Mouse (Mus musculus): ENCODE measurements at regions not wholly inside any gene's neighbourhood (a gene's known extent, or its start where the extent isn't known, plus 50 kb on each side); places are given as distances from the start of the nearest gene placed in this dataset.
A peak's percentile ranks its signal among the peaks of the same experiment; 100 is the strongest.

GRCm38 (mm10) chr14:78372102-78372501 is 64.3 kb upstream of the Tnfsf11 start:
- no peak overlapping the region for H3K4me3 ChIP-seq (ENCODE audit: low read depth, low read length)
- H3K27ac ChIP-seq (ENCODE audit: low read depth), result no peak overlapping the region
- no peak for TF ChIP-seq EP300 (IDR thresholded peaks at IDR 0.05; ENCODE audit: low read depth)
- no peak for TF ChIP-seq CTCF (IDR thresholded peaks at IDR 0.05; ENCODE audit: low read depth)
- no peaks in the 10 kb centered on the region for H3K9me3 ChIP-seq (replicated peaks; ENCODE audit: control insufficient read depth, low read length)
- no peak overlapping the region for H3K9ac ChIP-seq (replicated peaks; ENCODE audit: low read depth, low read length)
- DNase-seq (ENCODE audit: low spot score) (no peak), ATAC-seq (ENCODE audit: insufficient read depth, low read depth) (no peak)
- peaks cover 6% of the 10 kb centered on the region for H3K4me1 ChIP-seq (ENCODE audit: control insufficient read depth, insufficient read depth)
- no peaks in the 10 kb centered on the region for H3K27me3 ChIP-seq (ENCODE audit: control insufficient read depth, insufficient read depth, low read length)
- 80% methylated on average over 1 of the region's 1 CpGs for whole genome bisulfite sequencing
- no peaks in the 10 kb centered on the region for H3K36me3 ChIP-seq (replicated peaks; ENCODE audit: control insufficient read depth, insufficient read depth, low read length)
- no peak overlapping the region for H3K4me2 ChIP-seq (ENCODE audit: low read depth, low read length)

DNA sequence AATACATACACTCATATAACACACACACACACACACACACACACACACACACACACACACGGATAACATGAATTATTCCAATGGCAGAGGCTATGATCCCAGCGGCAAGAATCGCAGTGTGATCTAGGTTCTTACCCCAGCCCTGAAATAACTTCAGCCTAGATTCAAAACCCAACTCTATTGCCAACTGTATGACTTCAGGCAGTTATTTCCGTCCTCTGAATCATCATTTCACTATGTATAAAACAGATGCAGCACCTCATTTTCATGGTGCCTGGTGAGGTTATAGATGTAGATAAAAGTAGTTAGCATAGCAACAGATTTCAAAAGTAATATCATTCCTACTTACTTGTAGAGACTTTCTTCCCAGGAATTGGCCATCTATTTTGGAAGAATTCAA is 61.0 kb upstream of the Tnfsf11 start:
- WGBS, result 34% methylated on average over 4 of the region's 4 CpGs
- Histone ChIP-seq H3K27ac (ENCODE audit: low read depth) (peak overlapping the region; percentile 36; the same call in 1 of the 2 replicates), H3K36me3 (replicated peaks; ENCODE audit: control insufficient read depth, insufficient read depth, low read length) (no peaks in the 10 kb centered on the region), H3K9me3 (replicated peaks; ENCODE audit: control insufficient read depth, low read length) (no peaks in the 10 kb centered on the region), H3K27me3 (ENCODE audit: control insufficient read depth, insufficient read depth, low read length) (no peaks in the 10 kb centered on the region), H3K4me3 (ENCODE audit: low read depth, low read length) (no peak overlapping the region), H3K4me2 (ENCODE audit: low read depth, low read length) (no peak overlapping the region), H3K9ac (replicated peaks; ENCODE audit: low read depth, low read length) (no peak overlapping the region), H3K4me1 (ENCODE audit: control insufficient read depth, insufficient read depth) (peaks cover 6% of the 10 kb centered on the region)
- ATAC-seq (ENCODE audit: insufficient read depth, low read depth) (peak; percentile 70; the same call in 1 of the 2 replicates), DNase-seq (ENCODE audit: low spot score) (peak; percentile 63)
- no peak for TF ChIP-seq EP300 (IDR thresholded peaks at IDR 0.05; ENCODE audit: low read depth)
- TF ChIP-seq CTCF (IDR thresholded peaks at IDR 0.05; ENCODE audit: low read depth), result no peak

DNA sequence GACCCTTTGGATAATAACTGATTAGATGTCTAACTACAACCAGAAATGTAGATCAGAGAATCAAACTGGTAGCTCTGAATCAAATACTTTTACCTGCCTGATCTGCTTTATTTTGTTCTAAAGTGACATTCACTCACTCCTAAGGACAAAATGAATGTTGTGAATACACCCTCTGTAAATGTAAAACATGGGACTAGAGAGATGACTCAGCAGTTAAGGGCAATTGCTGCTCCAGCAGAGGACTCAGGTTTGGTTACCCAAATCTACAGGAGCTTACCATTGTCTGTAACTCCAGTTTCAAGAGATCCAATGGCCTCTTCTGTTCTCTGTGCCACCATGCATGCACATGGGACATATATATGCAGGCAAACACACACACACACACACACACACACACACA is 57.0 kb upstream of the Tnfsf11 start:
- DNase-seq (ENCODE audit: low spot score), result no peak

GRCm38 (mm10) chr14:78363123-78363522 is 55.3 kb upstream of the Tnfsf11 start:
- Histone ChIP-seq H3K9me3 (replicated peaks; ENCODE audit: control insufficient read depth, low read length) (no peaks in the 10 kb centered on the region), H3K4me2 (ENCODE audit: low read depth, low read length) (no peak overlapping the region), H3K36me3 (replicated peaks; ENCODE audit: control insufficient read depth, insufficient read depth, low read length) (no peaks in the 10 kb centered on the region), H3K27ac (ENCODE audit: low read depth) (no peak overlapping the region), H3K27me3 (ENCODE audit: control insufficient read depth, insufficient read depth, low read length) (no peaks in the 10 kb centered on the region), H3K4me1 (ENCODE audit: control insufficient read depth, insufficient read depth) (no peaks in the 10 kb centered on the region; the same call in 1 of the 2 replicates), H3K9ac (replicated peaks; ENCODE audit: low read depth, low read length) (no peak overlapping the region), H3K4me3 (ENCODE audit: low read depth, low read length) (no peak overlapping the region)
- WGBS, result 51% methylated on average over 5 of the region's 5 CpGs
- TF ChIP-seq EP300 (IDR thresholded peaks at IDR 0.05; ENCODE audit: low read depth), result no peak
- ATAC-seq (ENCODE audit: insufficient read depth, low read depth) (no peak), DNase-seq (ENCODE audit: low spot score) (no peak)

More for the DNA sequence above, 57.0 kb upstream of the Tnfsf11 start:
- no peak for TF ChIP-seq CTCF (IDR thresholded peaks at IDR 0.05; ENCODE audit: low read depth)
- no peak for TF ChIP-seq EP300 (IDR thresholded peaks at IDR 0.05; ENCODE audit: low read depth)
- H3K36me3 ChIP-seq (replicated peaks; ENCODE audit: control insufficient read depth, insufficient read depth, low read length), result no peaks in the 10 kb centered on the region
- ATAC-seq (ENCODE audit: insufficient read depth, low read depth), result no peak
- no peak overlapping the region for H3K9ac ChIP-seq (replicated peaks; ENCODE audit: low read depth, low read length)
- H3K27me3 ChIP-seq (ENCODE audit: control insufficient read depth, insufficient read depth, low read length), result no peaks in the 10 kb centered on the region
- no peak overlapping the region for H3K4me2 ChIP-seq (ENCODE audit: low read depth, low read length)
- H3K4me3 ChIP-seq (ENCODE audit: low read depth, low read length), result no peak overlapping the region
- no peaks in the 10 kb centered on the region for H3K9me3 ChIP-seq (replicated peaks; ENCODE audit: control insufficient read depth, low read length)
- H3K4me1 ChIP-seq (ENCODE audit: control insufficient read depth, insufficient read depth), result peaks cover 6% of the 10 kb centered on the region
- H3K27ac ChIP-seq (ENCODE audit: low read depth), result no peak overlapping the region
